Mouse (Mus musculus) ES-Bruce4 (cell line): ENCODE data around the gene Zmym5. TPM values are rescaled to one million over a fixed set of nuclear protein-coding genes. Genes with fewer than 3 reads are reported as not detected.
"Not testable (repeated sequence)": the region's sequence is repeated elsewhere in the genome, so short reads cannot be mapped to it uniquely, and the experiment has no call there.

Source experiments
- H3K27ac ChIP-seq: 2 replicates; pipeline ENCODE4 v1.5.1; 2012; ENCODE audit warnings: low read length, inconsistent platforms; ENCODE audit not compliant: insufficient read depth
- H3K27me3 ChIP-seq: 2 replicates; pipeline ENCODE4 v1.6.1; 2012; ENCODE audit warnings: mild to moderate bottlenecking, low read length, inconsistent platforms; ENCODE audit not compliant: control insufficient read depth, poor library complexity, insufficient read depth, severe bottlenecking
- H3K36me3 ChIP-seq: 2 replicates; pipeline ENCODE4 v1.6.1; 2012; ENCODE audit warnings: inconsistent platforms, mild to moderate bottlenecking, low read length, moderate library complexity; ENCODE audit not compliant: control insufficient read depth, poor library complexity, insufficient read depth, severe bottlenecking
- H3K4me1 ChIP-seq: one replicate; pipeline ENCODE4 v1.8.1; 2011; ENCODE audit warnings: low read length; ENCODE audit not compliant: control insufficient read depth, insufficient read depth
- H3K4me3 ChIP-seq: 2 replicates; pipeline ENCODE4 v1.5.1; 2011; ENCODE audit warnings: low read depth, mild to moderate bottlenecking, low read length
- H3K9ac ChIP-seq: 2 replicates; pipeline ENCODE4 v1.6.1; 2012; ENCODE audit warnings: low read depth, mild to moderate bottlenecking, inconsistent platforms; ENCODE audit not compliant: poor library complexity, severe bottlenecking
- H3K9me3 ChIP-seq: replicated peaks from 2 replicates; pipeline ENCODE4 v1.6.1; 2012; ENCODE audit warnings: mild to moderate bottlenecking, low read length, inconsistent platforms; ENCODE audit not compliant: control insufficient read depth, poor library complexity, insufficient read depth, severe bottlenecking
- CTCF ChIP-seq: IDR thresholded peaks from one replicate; pipeline ENCODE4 v1.8.1; 2011; ENCODE audit warnings: low read depth, low read length
- EP300 ChIP-seq: IDR thresholded peaks from 2 replicates; pipeline ENCODE4 v1.6.1; 2011; ENCODE audit warnings: low read depth, low read length; ENCODE audit not compliant: insufficient read depth
- POLR2A ChIP-seq: IDR thresholded peaks from one replicate; pipeline ENCODE4 v1.8.1; 2011; ENCODE audit warnings: low read length; ENCODE audit not compliant: insufficient read depth
- polyA plus RNA-seq: library from polyadenylated mRNA; stranded (reverse); fragments of >200 nt; gene quantifications from 2 replicates; pipeline ENCODE4 v1.2.4, GENCODE M21; 2011; ENCODE audit warnings: low read depth; ENCODE audit not compliant: missing spikeins, insufficient read depth, insufficient read length

The Zmym5 gene
- polyA plus RNA-seq, 1 experiment, result 41.9 TPM

DNA sequence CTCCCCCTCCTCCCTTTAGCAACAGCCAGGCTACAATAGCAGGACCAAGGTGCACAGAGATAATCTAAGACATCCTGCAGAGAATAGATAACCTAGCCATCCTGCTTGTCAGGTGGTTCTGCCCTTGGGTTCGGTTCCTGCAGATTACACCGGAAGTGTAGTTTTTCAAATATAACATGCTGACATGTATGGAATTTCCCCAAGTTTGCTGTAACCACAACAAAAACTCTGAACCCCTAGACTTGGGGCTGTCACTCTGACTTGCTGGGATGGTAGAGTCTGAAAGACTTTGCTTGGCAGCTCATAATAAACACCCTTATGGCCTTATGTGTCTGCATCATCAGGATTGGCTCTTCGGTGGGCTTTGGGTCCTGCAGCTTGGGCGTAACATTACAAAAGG is 5.0 kb upstream of the Zmym5 start:
- H3K27me3 ChIP-seq, result no peaks in the 10 kb centered on the region
- no peak overlapping the region for H3K4me3 ChIP-seq
- TF ChIP-seq POLR2A (no peak), EP300 (no peak), CTCF (no peak)
- no peaks in the 10 kb centered on the region for H3K9me3 ChIP-seq
- H3K4me1 ChIP-seq, result peaks cover 1% of the 10 kb centered on the region
- no peaks in the 10 kb centered on the region for H3K36me3 ChIP-seq
- H3K9ac ChIP-seq, result no peak overlapping the region
- H3K27ac ChIP-seq, result no peak overlapping the region

GRCm38 (mm10) chr14:56812520-56813036 is 1.1 kb upstream of the Zmym5 start:
- TF ChIP-seq POLR2A, result no peak
- no peak for TF ChIP-seq EP300
- peak; percentile 0 for TF ChIP-seq CTCF
- H3K9me3 ChIP-seq, result no peaks in the 10 kb centered on the region
- H3K27me3 ChIP-seq, result no peaks in the 10 kb centered on the region
- H3K36me3 ChIP-seq, result 0 out of 2 replicates have a peak, but pooled peaks cover 4% of the 10 kb centered on the region
- H3K27ac ChIP-seq, result no peak overlapping the region
- H3K4me3 ChIP-seq, result peak overlapping the region; percentile 52
- H3K4me1 ChIP-seq, result peaks cover under 1% of the 10 kb centered on the region
- peak overlapping the region; percentile 76 for H3K9ac ChIP-seq

DNA sequence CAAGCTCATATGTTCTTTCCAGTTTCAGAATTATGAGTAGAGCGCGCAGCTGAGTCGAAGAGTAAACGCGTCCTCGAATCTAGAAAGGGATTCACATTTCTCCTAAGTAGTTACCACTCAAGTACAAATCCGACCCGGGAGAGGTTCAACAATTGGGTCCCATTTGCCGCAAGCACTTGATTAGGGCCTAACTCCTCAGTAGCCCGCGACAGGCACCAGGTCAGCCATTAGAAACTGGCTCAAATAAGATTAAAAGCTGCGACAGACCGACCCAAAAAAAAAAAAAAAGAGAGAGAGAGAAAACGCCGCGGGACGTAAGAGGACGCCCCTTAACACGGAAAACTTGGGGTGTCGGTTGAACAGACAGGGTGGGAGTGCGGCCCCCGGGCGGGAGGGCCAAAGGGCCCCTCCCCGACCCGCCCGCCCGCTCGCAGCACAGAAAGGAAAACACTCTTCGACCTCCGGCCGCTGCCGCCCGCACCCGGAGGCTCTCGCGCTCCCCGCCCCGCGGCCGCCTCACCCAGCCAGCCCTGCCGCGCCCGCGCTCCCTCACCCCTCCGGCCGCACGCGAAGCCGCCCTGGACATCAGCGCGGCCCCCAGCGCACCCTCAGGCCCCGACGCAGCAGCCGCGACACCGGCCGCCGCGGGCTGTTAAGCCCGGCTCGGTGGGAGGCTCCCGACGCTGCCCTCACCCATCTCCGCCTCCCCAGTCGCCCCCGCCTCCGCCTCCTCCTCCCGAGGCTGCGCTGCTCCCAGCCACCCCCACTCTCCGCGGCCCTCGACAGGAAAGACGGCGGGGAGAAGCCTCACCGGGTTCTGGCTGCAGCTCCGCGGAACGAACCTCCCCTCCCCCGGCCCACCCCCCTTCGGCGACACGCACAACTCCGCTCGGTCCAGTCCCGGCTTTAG is 480 bp downstream of the Zmym5 start:
- H3K4me3 ChIP-seq, result peak overlapping the region; percentile 96
- H3K36me3 ChIP-seq, H3K4me1 ChIP-seq, H3K27me3 ChIP-seq, H3K9me3 ChIP-seq: not testable (repeated sequence)
- H3K9ac ChIP-seq, result peak overlapping the region; percentile 100
- peak overlapping the region; percentile 25; the same call in 1 of the 2 replicates for H3K27ac ChIP-seq

- no peaks in the 10 kb centered on the region for H3K4me1 ChIP-seq
- no peaks in the 10 kb centered on the region for H3K27me3 ChIP-seq
- H3K36me3 ChIP-seq, result peaks cover 20% of the 10 kb centered on the region
- TF ChIP-seq POLR2A (no peak), CTCF (peak; percentile 44), EP300 (no peak)
- no peak overlapping the region for H3K4me3 ChIP-seq
- H3K27ac ChIP-seq, result no peak overlapping the region
- H3K9ac ChIP-seq, result no peak overlapping the region
- H3K9me3 ChIP-seq, result no peaks in the 10 kb centered on the region
Measured at GRCm38 (mm10) chr14:56793243-56793642, 18.3 kb downstream of the Zmym5 start.

DNA sequence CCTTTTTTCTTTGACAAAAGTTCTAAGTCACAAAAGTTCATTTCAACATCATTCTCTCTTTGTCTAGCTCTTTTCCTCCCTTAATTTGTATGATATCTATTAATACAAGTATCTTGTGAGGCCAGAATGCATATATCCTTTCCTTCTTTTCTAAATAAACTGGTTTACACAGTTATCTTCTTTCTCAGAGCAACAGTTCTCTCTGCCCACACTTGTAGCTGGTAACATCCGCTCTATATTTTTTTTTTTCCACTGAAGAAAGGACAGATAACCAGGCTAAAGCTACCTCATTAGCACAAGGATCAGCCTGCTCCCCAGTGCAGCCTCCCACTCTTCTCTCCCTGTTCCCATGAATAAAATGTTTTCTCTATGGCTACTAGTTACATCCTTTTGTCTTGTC is 26.9 kb downstream of the Zmym5 start:
- no peak overlapping the region for H3K9ac ChIP-seq
- TF ChIP-seq CTCF (no peak), EP300 (no peak), POLR2A (no peak)
- no peaks in the 10 kb centered on the region for H3K4me1 ChIP-seq
- no peaks in the 10 kb centered on the region for H3K36me3 ChIP-seq
- H3K27ac ChIP-seq, result no peak overlapping the region
- H3K4me3 ChIP-seq, result no peak overlapping the region
- no peaks in the 10 kb centered on the region for H3K27me3 ChIP-seq
- no peaks in the 10 kb centered on the region for H3K9me3 ChIP-seq

DNA sequence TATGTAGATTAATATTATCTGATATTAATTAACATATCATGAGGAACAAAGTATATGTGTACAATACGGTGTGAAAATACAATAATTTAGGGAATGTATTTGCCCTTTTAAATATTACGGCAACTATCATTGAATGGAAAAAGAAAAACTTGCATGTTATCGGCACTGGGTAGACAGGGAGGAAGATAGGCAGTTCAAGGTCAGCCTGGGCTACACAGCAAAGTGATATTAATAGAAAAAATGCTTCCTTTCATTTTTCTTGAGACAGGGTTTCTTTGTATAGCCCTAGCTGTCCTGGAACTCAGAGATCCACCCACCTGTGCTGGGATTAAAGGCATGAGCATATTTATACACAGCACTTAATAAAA is 32.6 kb downstream of the Zmym5 start:
- TF ChIP-seq CTCF (no peak), POLR2A (no peak), EP300 (no peak)
- Histone ChIP-seq H3K27me3 (no peaks in the 10 kb centered on the region), H3K4me3 (peak overlapping the region; percentile 90), H3K4me1 (no peaks in the 10 kb centered on the region), H3K9me3 (no peaks in the 10 kb centered on the region), H3K9ac (peak overlapping the region; percentile 87), H3K27ac (peak overlapping the region; percentile 27; the same call in 1 of the 2 replicates), H3K36me3 (no peaks in the 10 kb centered on the region; the same call in 1 of the 2 replicates)
